Mouse (Mus musculus) MEL (cell line): Measurements from ENCODE around the gene Foxk2. TPM values are rescaled to one million over a fixed set of nuclear protein-coding genes. Genes with fewer than 3 reads are reported as not detected.

Source experiments
- DNase-seq: peaks from one replicate; pipeline ENCODE4 v3.0.0; 2011; ENCODE audit warnings: low read depth, low spot score
- H3K27ac ChIP-seq: 2 replicates; pipeline ENCODE4 v1.5.1; 2012; ENCODE audit warnings: low read depth, mild to moderate bottlenecking, control low read depth, low read length, moderate library complexity; ENCODE audit not compliant: control insufficient read depth
- H3K27me3 ChIP-seq, 2 experiments: fragments of 150-350 bp in 1 of 2; sonication (generic) in 1 of 2; 2 replicates each; pipeline ENCODE4 v1.6.1; 2012; ENCODE audit warnings: low read length in 2 of 2, mild to moderate bottlenecking in 2 of 2, improper control_type of control experiment in 1 of 2, moderate library complexity in 1 of 2; ENCODE audit not compliant: insufficient read depth in 2 of 2, control insufficient read depth in 1 of 2
- H3K36me3 ChIP-seq, 2 experiments: 2 replicates each; pipeline ENCODE4 v1.6.1; 2012 to 2014; ENCODE audit warnings: low read length in 2 of 2, improper control_type of control experiment in 1 of 2, inconsistent platforms in 1 of 2, mild to moderate bottlenecking in 1 of 2; ENCODE audit not compliant: insufficient read depth in 2 of 2, control insufficient read depth in 1 of 2
- H3K4me1 ChIP-seq, 2 experiments: fragments of 150-350 bp in 1 of 2; sonication (generic) in 1 of 2; 2 replicates each; pipeline ENCODE4 v1.6.1; 2012; ENCODE audit warnings: low read length in 2 of 2, improper control_type of control experiment in 1 of 2, mild to moderate bottlenecking in 1 of 2; ENCODE audit not compliant: insufficient read depth in 2 of 2, control insufficient read depth in 1 of 2
- H3K4me3 ChIP-seq, 2 experiments: fragments of 150-350 bp in 1 of 2; sonication (generic) in 1 of 2; 2 replicates each; pipeline ENCODE4 v1.5.1; 2012; ENCODE audit warnings: low read depth in 2 of 2, low read length in 2 of 2, mild to moderate bottlenecking in 2 of 2, moderate library complexity in 2 of 2, control low read depth in 1 of 2, improper control_type of control experiment in 1 of 2; ENCODE audit not compliant: control insufficient read depth in 1 of 2, insufficient read depth in 1 of 2
- H3K79me2 ChIP-seq: 2 replicates; pipeline ENCODE4 v1.6.1; 2012; ENCODE audit warnings: mild to moderate bottlenecking, low read length, moderate library complexity; ENCODE audit not compliant: control insufficient read depth, poor library complexity, insufficient read depth
- H3K9ac ChIP-seq: 2 replicates; pipeline ENCODE4 v1.6.1; 2012; ENCODE audit warnings: low read depth, mild to moderate bottlenecking, control low read depth, low read length, moderate library complexity; ENCODE audit not compliant: control insufficient read depth, poor library complexity, severe bottlenecking
- H3K9me3 ChIP-seq: fragments of 150-350 bp; sonication (generic); replicated peaks from 2 replicates; pipeline ENCODE4 v1.6.1; 2012; ENCODE audit warnings: mild to moderate bottlenecking, low read length, improper control_type of control experiment, moderate library complexity; ENCODE audit not compliant: insufficient read depth
- BHLHE40 ChIP-seq: IDR thresholded peaks from 2 replicates; pipeline ENCODE4 v1.6.1; 2012; ENCODE audit warnings: low read depth, mild to moderate bottlenecking, inconsistent platforms, low read length, improper control_type of control experiment, borderline replicate concordance
- CHD1 ChIP-seq: IDR thresholded peaks from 2 replicates; pipeline ENCODE4 v1.6.1; 2012; ENCODE audit warnings: low read depth, mild to moderate bottlenecking, inconsistent platforms, low read length, improper control_type of control experiment
- CHD2 ChIP-seq: IDR thresholded peaks from 2 replicates; pipeline ENCODE4 v1.6.1; 2011; ENCODE audit warnings: low read length, improper control_type of control experiment
- CTCF ChIP-seq, 3 experiments: IDR thresholded peaks in 2 of 3; conservative IDR thresholded peaks in 1 of 3; 2 replicates each; pipeline ENCODE4 v1.5.1; 2011 to 2012; ENCODE audit warnings: low read length in 3 of 3, low read depth in 2 of 3, mild to moderate bottlenecking in 2 of 3, improper control_type of control experiment in 1 of 3, inconsistent platforms in 1 of 3, mixed read lengths in 1 of 3, moderate library complexity in 1 of 3; ENCODE audit not compliant: control insufficient read depth in 1 of 3, insufficient read depth in 1 of 3, poor library complexity in 1 of 3, severe bottlenecking in 1 of 3
- E2F4 ChIP-seq: IDR thresholded peaks from 2 replicates; pipeline ENCODE4 v1.6.1; 2011; ENCODE audit warnings: low read depth, low read length, improper control_type of control experiment, borderline replicate concordance
- ELF1 ChIP-seq: IDR thresholded peaks from 2 replicates; pipeline ENCODE4 v1.6.1; 2014; ENCODE audit warnings: low read depth, mild to moderate bottlenecking, inconsistent platforms, low read length, improper control_type of control experiment, moderate library complexity
- ETS1 ChIP-seq: IDR thresholded peaks from 2 replicates; pipeline ENCODE4 v1.6.1; 2012; ENCODE audit warnings: low read depth, mild to moderate bottlenecking, inconsistent platforms, low read length, improper control_type of control experiment, moderate library complexity
- GABPA ChIP-seq: IDR thresholded peaks from 2 replicates; pipeline ENCODE4 v1.6.1; 2012; ENCODE audit warnings: low read depth, mild to moderate bottlenecking, inconsistent platforms, low read length, improper control_type of control experiment, moderate library complexity
- GATA1 ChIP-seq: IDR thresholded peaks from 2 replicates; pipeline ENCODE4 v1.6.1; 2011; ENCODE audit warnings: low read depth, low read length, improper control_type of control experiment
- HCFC1 ChIP-seq: IDR thresholded peaks from 2 replicates; pipeline ENCODE4 v1.6.1; 2012; ENCODE audit warnings: low read depth, mild to moderate bottlenecking, inconsistent platforms, low read length, improper control_type of control experiment, moderate library complexity
- JUND ChIP-seq: IDR thresholded peaks from 2 replicates; pipeline ENCODE4 v1.6.1; 2011; ENCODE audit warnings: low read depth, mild to moderate bottlenecking, improper control_type of control experiment, low read length
- KAT2A ChIP-seq: conservative IDR thresholded peaks from 2 replicates; pipeline ENCODE4 v1.6.1; 2012; ENCODE audit warnings: low read depth, low read length, improper control_type of control experiment, inconsistent platforms
- MAFK ChIP-seq: IDR thresholded peaks from 2 replicates; pipeline ENCODE4 v1.6.1; 2011; ENCODE audit warnings: low read depth, mild to moderate bottlenecking, low read length, improper control_type of control experiment, borderline replicate concordance
- MAX ChIP-seq: IDR thresholded peaks from 2 replicates; pipeline ENCODE4 v1.6.1; 2011; ENCODE audit warnings: low read length, improper control_type of control experiment
- MAZ ChIP-seq: IDR thresholded peaks from 2 replicates; pipeline ENCODE4 v1.6.1; 2012; ENCODE audit warnings: low read depth, mild to moderate bottlenecking, inconsistent platforms, low read length, improper control_type of control experiment
- MEF2A ChIP-seq: IDR thresholded peaks from 2 replicates; pipeline ENCODE4 v1.6.1; 2014; ENCODE audit warnings: low read depth, mild to moderate bottlenecking, inconsistent platforms, low read length, improper control_type of control experiment; ENCODE audit not compliant: poor library complexity, insufficient replicate concordance, severe bottlenecking; ENCODE audit errors: extremely low read depth
- MXI1 ChIP-seq: IDR thresholded peaks from 2 replicates; pipeline ENCODE4 v1.6.1; 2011; ENCODE audit warnings: mild to moderate bottlenecking, low read depth, low read length, improper control_type of control experiment
- MYB ChIP-seq: IDR thresholded peaks from 2 replicates; pipeline ENCODE4 v1.6.1; 2011; ENCODE audit warnings: mild to moderate bottlenecking, low read depth, low read length, improper control_type of control experiment
- MYC ChIP-seq: IDR thresholded peaks from 2 replicates; pipeline ENCODE4 v1.6.1; 2011; ENCODE audit warnings: low read depth, mild to moderate bottlenecking, low read length, improper control_type of control experiment, moderate library complexity
- NELFE ChIP-seq: IDR thresholded peaks from 2 replicates; pipeline ENCODE4 v1.6.1; 2011; ENCODE audit warnings: low read depth, low read length, improper control_type of control experiment
- NRF1 ChIP-seq: IDR thresholded peaks from 2 replicates; pipeline ENCODE4 v1.6.1; 2014; ENCODE audit warnings: low read depth, mild to moderate bottlenecking, inconsistent platforms, low read length, improper control_type of control experiment, moderate library complexity; ENCODE audit not compliant: poor library complexity, insufficient read depth, severe bottlenecking
- POLR2A ChIP-seq, 2 experiments: IDR thresholded peaks; 2 replicates each; pipeline ENCODE4 v1.6.1; 2011 to 2012; ENCODE audit warnings: low read length in 2 of 2, mild to moderate bottlenecking in 2 of 2, control low read depth in 1 of 2, improper control_type of control experiment in 1 of 2, low read depth in 1 of 2, moderate library complexity in 1 of 2; ENCODE audit not compliant: control insufficient read depth in 1 of 2, insufficient read depth in 1 of 2, poor library complexity in 1 of 2
- POLR2AphosphoS2 ChIP-seq: IDR thresholded peaks from 2 replicates; pipeline ENCODE4 v1.6.1; 2011; ENCODE audit warnings: low read length, improper control_type of control experiment
- POLR2AphosphoS5 ChIP-seq: IDR thresholded peaks from 2 replicates; pipeline ENCODE4 v1.6.1; 2012; ENCODE audit warnings: low read depth, borderline replicate concordance, mild to moderate bottlenecking, inconsistent platforms, low read length, moderate library complexity, mixed read lengths
- RAD21 ChIP-seq: IDR thresholded peaks from 2 replicates; pipeline ENCODE4 v1.6.1; 2011; ENCODE audit warnings: mild to moderate bottlenecking, low read depth, low read length, improper control_type of control experiment
- RCOR1 ChIP-seq: IDR thresholded peaks from 2 replicates; pipeline ENCODE4 v1.6.1; 2012; ENCODE audit warnings: low read depth, mild to moderate bottlenecking, inconsistent platforms, low read length, improper control_type of control experiment
- SIN3A ChIP-seq: IDR thresholded peaks from 2 replicates; pipeline ENCODE4 v1.6.1; 2012; ENCODE audit warnings: low read length, improper control_type of control experiment, inconsistent platforms
- TAL1 ChIP-seq: IDR thresholded peaks from 2 replicates; pipeline ENCODE4 v1.6.1; 2012; ENCODE audit warnings: mild to moderate bottlenecking, inconsistent platforms, low read length, moderate library complexity, mixed read lengths
- TBP ChIP-seq: IDR thresholded peaks from 2 replicates; pipeline ENCODE4 v1.8.0; 2011; ENCODE audit warnings: low read depth, low read length, improper control_type of control experiment
- TCF12 ChIP-seq: IDR thresholded peaks from 2 replicates; pipeline ENCODE4 v1.6.1; 2014; ENCODE audit warnings: low read depth, mild to moderate bottlenecking, inconsistent platforms, low read length, improper control_type of control experiment, moderate library complexity
- UBTF ChIP-seq: IDR thresholded peaks from 2 replicates; pipeline ENCODE4 v1.6.1; 2012; ENCODE audit warnings: low read depth, mild to moderate bottlenecking, inconsistent platforms, low read length, improper control_type of control experiment, moderate library complexity, borderline replicate concordance; ENCODE audit not compliant: insufficient read depth
- USF1 ChIP-seq: IDR thresholded peaks from 2 replicates; pipeline ENCODE4 v1.6.1; 2014; ENCODE audit warnings: low read depth, mild to moderate bottlenecking, inconsistent platforms, low read length, improper control_type of control experiment, moderate library complexity
- USF2 ChIP-seq, 2 experiments: IDR thresholded peaks; 2 replicates each; pipeline ENCODE4 v1.6.1; 2011 to 2012; ENCODE audit warnings: improper control_type of control experiment in 2 of 2, low read length in 2 of 2, borderline replicate concordance in 1 of 2, inconsistent platforms in 1 of 2, low read depth in 1 of 2, mild to moderate bottlenecking in 1 of 2; ENCODE audit not compliant: insufficient read depth in 1 of 2
- ZC3H11A ChIP-seq: IDR thresholded peaks from 2 replicates; pipeline ENCODE4 v1.6.1; 2012; ENCODE audit warnings: low read depth, mild to moderate bottlenecking, inconsistent platforms, low read length, improper control_type of control experiment
- ZKSCAN1 ChIP-seq: IDR thresholded peaks from 2 replicates; pipeline ENCODE4 v1.6.1; 2012; ENCODE audit warnings: low read depth, mild to moderate bottlenecking, inconsistent platforms, low read length, improper control_type of control experiment, moderate library complexity
- ZMIZ1 ChIP-seq: IDR thresholded peaks from 2 replicates; pipeline ENCODE4 v1.6.1; 2012; ENCODE audit warnings: low read depth, mild to moderate bottlenecking, inconsistent platforms, low read length, improper control_type of control experiment, moderate library complexity
- ZNF384 ChIP-seq: IDR thresholded peaks from 2 replicates; pipeline ENCODE4 v1.6.1; 2012; ENCODE audit warnings: low read depth, mild to moderate bottlenecking, inconsistent platforms, low read length, improper control_type of control experiment
- polyA plus RNA-seq, 2 experiments: library from polyadenylated mRNA; stranded (reverse) in 1 of 2; unstranded in 1 of 2; fragments of >175 nt in 1 of 2; fragments of >200 nt in 1 of 2; gene quantifications; 2 replicates each; pipeline versions ENCODE4 v1.2.1 to v1.2.4; 2012; ENCODE audit warnings: low replicate concordance in 2 of 2, low read depth in 1 of 2; ENCODE audit not compliant: insufficient read length in 2 of 2, insufficient read depth in 1 of 2, missing spikeins in 1 of 2
- total RNA-seq: library from RNA; depleted of rRNA; stranded (reverse); fragments of 300-350 nt; gene quantifications from 2 replicates; pipeline ENCODE4 v1.2.3, GENCODE M21; 2012

The Foxk2 gene
- total and polyA plus RNA-seq, 3 experiments: 64.5 to 317 (median 68.0) TPM

DNA sequence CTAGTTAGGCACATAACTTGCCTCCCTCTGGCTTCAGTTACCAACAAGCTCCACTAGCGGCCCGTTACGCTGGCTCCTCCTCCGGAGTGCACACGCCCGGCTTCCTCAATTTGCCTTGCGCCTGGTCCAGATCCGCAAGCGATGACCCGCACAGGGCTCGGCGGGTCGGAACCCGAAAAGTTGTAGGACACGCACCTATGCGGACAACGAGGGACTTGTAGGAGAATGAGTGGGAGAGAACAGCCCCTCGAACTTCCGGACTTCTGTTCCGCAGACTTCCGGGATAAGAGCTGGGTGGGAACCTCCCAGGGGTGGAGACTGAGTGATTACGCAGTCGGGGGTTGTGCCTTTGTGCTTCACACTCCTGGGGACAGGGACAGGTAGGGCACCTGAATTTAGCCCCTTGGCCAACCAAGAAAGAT lies 30.8 kb upstream of the Foxk2 start, which contains the start of gene Cybc1:
Gene Cybc1 (minus strand): TSS at position 305 of the 422 bp plus-strand sequence.
- no peaks in the 10 kb centered on the region for H3K9me3 ChIP-seq
- peak within 1 kb of the TSS; percentile 89 to 99 for H3K4me3 ChIP-seq
- DNase-seq: peak; percentile 95
- H3K79me2 ChIP-seq: peaks cover 14% of the 10 kb centered on the region
- H3K27ac ChIP-seq: peak within 1 kb of the TSS; percentile 86
- H3K9ac ChIP-seq: peak within 1 kb of the TSS; percentile 87
- H3K4me1 ChIP-seq: peaks cover 25 to 27% of the 10 kb centered on the region in 2 experiments
- H3K27me3 ChIP-seq: no peaks in the 10 kb centered on the region
- peaks cover 2 to 29% of the 10 kb centered on the region in 2 experiments; a peak in 3 of 4 replicates for H3K36me3 ChIP-seq
- no peak for TF ChIP-seq GABPA
- no peak for TF ChIP-seq CHD1
- peak; percentile 93 for TF ChIP-seq SIN3A
- no peak for TF ChIP-seq E2F4
- TF ChIP-seq ZKSCAN1: no peak
- peak; percentile 87; the same call in 1 of the 2 replicates for TF ChIP-seq MXI1
- no peak for TF ChIP-seq CTCF (IDR thresholded peaks at IDR 0.05 in 2 of 3, conservative IDR thresholded peaks at IDR 0.05 in 1 of 3; ENCODE audit: control insufficient read depth in 1 of 3, insufficient read depth in 1 of 3, low read depth in 2 of 3, low read length in 3 of 3, poor library complexity in 1 of 3, severe bottlenecking in 1 of 3)
- no peak for TF ChIP-seq MEF2A
- no peak for TF ChIP-seq BHLHE40
- TF ChIP-seq ZC3H11A: no peak
- 0 out of 2 replicates have a peak, but pooled peaks have one; percentile 12 for TF ChIP-seq TCF12
- no peak for TF ChIP-seq UBTF
- no peak for TF ChIP-seq USF1
- TF ChIP-seq USF2 (IDR thresholded peaks at IDR 0.05; ENCODE audit: borderline replicate concordance in 1 of 2, insufficient read depth in 1 of 2, low read depth in 1 of 2, low read length in 2 of 2): no peak
- TF ChIP-seq RCOR1: no peak
- TF ChIP-seq MYB: no peak
- TF ChIP-seq MAFK: no peak
- TF ChIP-seq ELF1: peak; percentile 99
- no peak for TF ChIP-seq ZNF384
- no peak for TF ChIP-seq RAD21
- no peak for TF ChIP-seq GATA1
- no peak for TF ChIP-seq KAT2A
- no peak; the same call in 1 of the 2 replicates for TF ChIP-seq ETS1
- no peak; the same call in none of the 2 replicates for TF ChIP-seq TBP
- TF ChIP-seq JUND: no peak
- TF ChIP-seq HCFC1: peak; percentile 74
- peak; percentile 69 for TF ChIP-seq MAZ
- peak; percentile 86 for TF ChIP-seq POLR2AphosphoS2
- no peak for TF ChIP-seq CHD2
- no peak for TF ChIP-seq ZMIZ1
- TF ChIP-seq MAX: peak; percentile 15; the same call in 1 of the 2 replicates
- no peak for TF ChIP-seq POLR2AphosphoS5
- 0 out of 2 replicates have a peak, but pooled peaks have one; percentile 25 for TF ChIP-seq MYC
- no peak for TF ChIP-seq TAL1
- TF ChIP-seq POLR2A (IDR thresholded peaks at IDR 0.05; ENCODE audit: control insufficient read depth in 1 of 2, insufficient read depth in 1 of 2, low read depth in 1 of 2, low read length in 2 of 2, poor library complexity in 1 of 2): peak; percentile 56 to 89; a peak in 2 of 4 replicates
- peak; percentile 11; the same call in 1 of the 2 replicates for TF ChIP-seq NRF1
- peak; percentile 94 for TF ChIP-seq NELFE
